Mouse (Mus musculus): ENCODE measurements around the gene Cd46. TPM values are rescaled to one million over a fixed set of nuclear protein-coding genes. Genes with fewer than 3 reads are reported as not detected.

Gene Cd46
- total RNA-seq, 2 experiments from 2014 or later, result 5.9 TPM

DNA sequence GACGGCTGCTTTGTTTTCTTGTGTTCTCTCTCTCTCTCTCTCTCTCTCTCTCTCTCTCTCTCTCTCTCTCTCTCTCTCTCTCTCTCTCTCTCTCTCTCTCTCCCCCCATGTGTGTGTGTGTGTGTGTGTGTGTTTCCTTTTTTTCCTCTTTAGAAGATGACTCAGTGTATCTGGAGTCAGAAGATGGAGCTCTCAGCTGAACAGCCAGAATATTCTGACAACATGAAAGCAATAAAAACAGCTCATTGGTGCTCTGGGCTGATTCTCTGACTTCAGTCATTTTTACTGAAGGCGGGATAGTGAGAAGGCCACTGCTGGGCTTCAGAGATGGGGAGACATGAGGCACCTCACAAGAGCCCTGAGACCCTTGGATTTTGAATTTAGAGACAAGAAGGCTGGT lies 70.2 kb downstream of the Cd46 start:
- DNase-seq (ENCODE audit: extremely low spot score in 1 of 2, low spot score in 2 of 2), result no peak

DNA sequence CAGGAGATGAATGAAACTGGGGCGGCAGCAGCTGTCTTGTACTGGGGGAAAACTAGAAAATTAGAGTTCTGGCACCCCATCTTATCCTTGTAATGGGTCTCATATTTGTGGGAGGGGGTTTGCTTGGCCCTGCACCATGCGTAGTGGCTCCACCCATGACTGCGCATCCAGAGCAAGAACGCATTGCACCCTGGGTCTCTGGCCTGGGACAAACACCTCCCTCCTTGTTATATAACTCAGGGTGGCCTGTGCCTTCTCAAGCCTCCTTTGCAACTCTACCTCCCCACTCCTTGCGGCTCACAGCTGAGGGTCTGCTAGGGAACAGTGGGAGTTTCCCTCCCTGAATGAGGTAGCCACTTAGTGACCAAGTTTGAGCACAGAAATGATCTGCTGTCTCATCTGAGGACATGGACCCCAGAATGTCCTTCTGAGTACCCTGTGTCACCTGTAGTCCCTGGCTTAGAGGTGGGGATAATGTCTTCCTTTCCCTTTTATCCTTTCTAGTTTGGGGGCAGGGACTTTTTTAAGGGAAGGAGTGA lies 72.9 kb downstream of the Cd46 start:
- DNase-seq (ENCODE audit: extremely low spot score in 1 of 2, low spot score in 2 of 2), result no peak
- intact Hi-C loops (cut with DNase I), result no loop called here

More for the DNA sequence above, 70.2 kb downstream of the Cd46 start:
- intact Hi-C loops (cut with DNase I), result loop anchor here (5.0 kb wide), 1 partner anchor 45 kb away; no protein-coding TSS in a partner anchor

DNA sequence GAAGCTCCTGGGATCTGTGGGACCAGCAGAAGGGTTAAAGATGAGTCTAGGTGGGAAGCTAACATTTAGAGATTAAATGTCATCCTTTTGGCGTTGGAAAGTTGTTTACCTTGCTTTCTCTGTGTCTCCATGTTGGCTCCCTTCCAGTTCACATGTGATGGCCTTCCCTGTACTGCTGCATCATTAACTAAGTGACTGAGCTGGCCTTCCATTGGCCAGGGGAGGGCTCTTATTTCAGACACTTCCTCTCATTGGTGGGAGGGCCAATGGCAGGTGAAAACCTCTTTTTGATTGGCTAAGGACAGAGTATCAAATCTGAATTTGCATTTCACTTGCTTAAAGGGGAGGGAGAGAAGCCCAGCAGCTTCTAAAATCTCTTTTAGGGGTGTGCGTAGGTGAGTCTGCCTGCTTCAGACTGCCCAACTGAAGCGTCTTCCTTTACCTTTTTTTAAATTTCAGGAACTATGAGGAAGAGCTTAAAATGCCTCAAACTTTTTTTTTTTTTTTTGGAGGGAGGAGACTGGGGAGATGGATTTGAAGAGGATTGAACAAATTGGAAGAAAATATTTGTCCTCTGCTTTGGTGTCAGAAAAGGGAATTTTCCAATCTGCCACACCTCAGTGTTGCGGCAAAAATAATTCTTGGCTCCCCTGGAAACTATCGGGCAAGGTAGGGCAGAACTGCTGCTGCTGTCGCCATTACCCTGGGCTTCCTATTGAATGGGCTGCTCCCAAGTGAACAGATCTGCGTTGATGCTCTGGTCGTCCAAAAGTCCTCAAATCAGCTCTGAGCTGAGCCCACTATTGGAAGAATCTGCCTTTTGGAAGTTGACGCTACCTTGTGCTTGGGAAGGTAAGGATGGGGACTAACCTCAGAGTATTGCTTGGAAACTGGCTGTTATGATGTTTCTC lies 73.7 kb downstream of the Cd46 start:
- intact Hi-C loops (cut with DNase I), result no loop called here
- DNase-seq (ENCODE audit: extremely low spot score in 1 of 2, low spot score in 2 of 2), result peak; percentile 59 to 75

DNA sequence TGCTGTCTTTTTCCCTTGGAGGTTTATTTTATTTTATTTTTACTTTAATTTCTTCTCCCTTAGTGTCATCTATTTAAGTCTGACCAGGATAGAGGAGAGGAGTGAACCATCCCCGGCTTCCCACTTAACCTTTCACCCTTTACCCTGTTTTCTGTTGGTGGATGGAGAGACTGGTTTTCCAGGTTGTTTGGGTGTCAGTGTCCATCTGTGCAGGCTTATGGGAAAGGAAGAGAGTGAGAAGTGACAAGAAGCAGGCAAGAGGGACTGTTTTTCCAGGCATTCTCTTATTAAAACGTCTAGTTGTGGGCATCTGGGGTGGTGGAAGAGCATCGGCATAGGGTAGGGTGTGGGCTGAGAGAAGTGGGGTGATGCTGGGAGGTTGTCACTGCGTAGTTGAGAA lies 74.4 kb downstream of the Cd46 start:
- intact Hi-C loops (cut with DNase I), result no loop called here

DNA sequence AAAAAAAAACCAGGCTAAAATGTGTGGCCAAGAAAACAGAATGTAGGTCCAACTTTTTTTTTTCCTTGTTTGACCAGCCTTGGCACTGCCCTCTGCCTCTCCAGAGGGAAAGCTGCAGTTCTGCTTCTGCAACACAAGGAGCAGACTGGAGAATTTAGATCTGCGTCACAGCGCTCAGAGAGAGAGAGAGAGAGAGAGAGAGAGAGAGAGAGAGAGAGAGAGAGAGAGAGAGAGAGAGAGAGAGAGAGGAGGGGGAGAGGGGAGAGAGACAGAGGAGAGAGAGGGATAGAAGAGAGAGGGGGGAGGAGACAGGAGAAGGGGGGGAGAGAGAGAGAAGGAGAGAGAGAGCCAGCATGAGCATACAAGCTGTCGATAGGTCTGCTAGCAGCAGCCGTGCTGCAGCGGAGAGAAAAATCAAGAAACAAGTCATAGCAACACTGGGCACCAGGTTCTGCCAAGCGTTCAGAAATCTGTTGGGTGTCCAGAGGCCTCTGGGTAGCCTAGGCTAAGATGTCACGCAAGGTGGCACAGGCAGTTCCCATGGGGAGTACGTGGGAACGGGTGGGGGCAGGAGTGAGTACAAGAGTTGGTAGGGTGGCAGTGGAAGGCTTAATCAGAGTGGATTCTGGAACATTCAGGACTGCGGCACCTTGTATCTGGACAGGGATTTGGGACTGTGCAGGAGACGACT lies 75.1 kb downstream of the Cd46 start:
- DNase-seq (ENCODE audit: extremely low spot score in 1 of 2, low spot score in 2 of 2), result peak; percentile 57 to 62
- intact Hi-C loops (cut with DNase I), result no loop called here

More for the DNA sequence above, 74.4 kb downstream of the Cd46 start:
- no peak for DNase-seq (ENCODE audit: extremely low spot score in 1 of 2, low spot score in 2 of 2)

DNA sequence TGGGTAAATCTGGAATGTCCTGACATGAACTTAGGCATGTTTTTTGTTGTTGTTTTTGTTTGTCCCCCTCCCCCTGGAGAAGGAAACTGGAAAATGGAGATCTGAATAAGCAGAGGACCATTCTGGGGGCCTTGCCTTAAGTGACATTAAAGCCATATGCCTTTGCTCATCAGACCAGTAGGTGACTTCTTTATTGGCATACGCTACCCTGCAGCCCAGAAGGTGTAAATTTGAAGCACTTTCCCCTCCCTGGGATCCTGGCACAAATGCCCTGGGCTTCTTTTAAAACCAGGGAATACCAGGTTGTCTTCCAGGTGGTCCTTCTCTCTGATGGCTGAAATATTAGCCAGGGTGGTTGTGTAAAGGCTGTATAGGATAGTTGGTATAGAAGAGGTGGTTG lies 76.8 kb downstream of the Cd46 start:
- DNase-seq (ENCODE audit: extremely low spot score in 1 of 2, low spot score in 2 of 2), result no peak
- intact Hi-C loops (cut with DNase I), result no loop called here

DNA sequence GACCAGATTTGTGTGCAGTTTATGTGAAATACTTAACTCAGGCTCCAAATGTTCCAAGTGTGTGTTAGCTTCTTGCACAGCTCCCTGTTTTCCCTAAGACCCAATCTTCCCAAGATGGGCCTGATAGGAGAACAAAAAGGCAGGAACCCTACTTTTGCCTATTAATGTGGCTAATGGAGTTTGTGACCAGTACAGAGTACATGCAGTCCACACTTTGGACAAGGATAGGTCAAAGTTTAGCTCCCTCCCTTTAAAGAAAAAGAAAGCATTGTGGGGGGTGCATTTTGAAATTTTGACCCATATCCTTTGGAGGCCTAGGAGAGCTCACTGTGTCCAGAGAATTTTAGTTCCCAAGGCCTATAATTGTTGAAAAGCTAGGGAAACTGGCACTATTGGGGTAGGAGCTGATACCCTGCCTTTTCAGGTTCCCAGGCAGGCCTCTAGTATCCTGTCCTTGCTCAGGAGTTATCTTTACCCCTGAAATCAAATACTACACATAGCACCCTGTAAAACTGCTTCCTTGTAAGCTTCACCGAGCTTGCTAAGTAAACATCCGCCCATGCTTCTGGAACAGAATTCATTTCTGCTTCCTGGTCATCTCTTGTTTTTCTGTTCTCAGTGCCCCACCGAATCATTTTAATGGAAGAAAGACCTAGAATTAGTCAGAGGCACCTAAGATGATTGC lies 77.7 kb downstream of the Cd46 start:
- intact Hi-C loops (cut with DNase I), result no loop called here
- no peak for DNase-seq (ENCODE audit: extremely low spot score in 1 of 2, low spot score in 2 of 2)

DNA sequence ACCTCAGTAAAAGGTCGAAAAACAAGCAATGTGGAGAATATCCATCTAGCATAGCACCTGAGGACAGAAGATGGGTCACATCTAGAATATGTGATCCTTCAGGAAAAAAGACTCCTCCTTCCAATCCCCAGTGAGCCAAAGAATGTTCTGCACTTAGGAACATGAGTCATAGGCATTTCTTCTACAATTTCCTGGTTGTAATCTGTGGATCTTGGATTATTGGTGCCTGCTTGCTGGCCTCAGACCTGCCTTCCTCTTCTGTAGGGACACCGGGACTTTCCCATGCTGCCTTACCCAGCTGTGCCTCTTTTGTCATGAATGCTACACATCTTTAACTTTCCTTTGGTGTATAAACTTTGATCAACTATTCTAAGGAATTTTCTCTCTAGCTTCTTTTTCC lies 79.5 kb downstream of the Cd46 start:
- intact Hi-C loops (cut with DNase I), result no loop called here
- DNase-seq (ENCODE audit: extremely low spot score in 1 of 2, low spot score in 2 of 2), result no peak

DNA sequence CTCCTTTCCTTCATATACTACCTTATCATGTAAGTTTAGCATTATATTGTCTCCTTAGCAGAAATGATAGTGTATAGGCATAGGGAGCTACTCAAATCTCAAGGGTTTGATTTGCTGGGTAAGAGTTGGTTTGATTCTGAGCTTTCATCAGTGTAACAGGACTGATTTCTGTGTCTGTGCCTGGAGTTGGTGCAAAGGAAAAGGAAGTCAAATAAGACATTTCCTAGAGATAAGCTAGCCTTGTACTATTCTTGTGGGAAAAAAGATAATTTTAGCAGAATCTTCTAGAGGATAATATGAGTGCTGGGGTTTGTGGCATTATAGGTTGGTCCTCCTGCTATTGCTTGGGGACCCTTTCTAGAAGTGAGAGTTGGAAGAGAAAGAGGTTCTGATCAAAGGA lies 85.8 kb downstream of the Cd46 start:
- intact Hi-C loops (cut with DNase I), result no loop called here
- no peak for DNase-seq (ENCODE audit: extremely low spot score in 1 of 2, low spot score in 2 of 2)

DNA sequence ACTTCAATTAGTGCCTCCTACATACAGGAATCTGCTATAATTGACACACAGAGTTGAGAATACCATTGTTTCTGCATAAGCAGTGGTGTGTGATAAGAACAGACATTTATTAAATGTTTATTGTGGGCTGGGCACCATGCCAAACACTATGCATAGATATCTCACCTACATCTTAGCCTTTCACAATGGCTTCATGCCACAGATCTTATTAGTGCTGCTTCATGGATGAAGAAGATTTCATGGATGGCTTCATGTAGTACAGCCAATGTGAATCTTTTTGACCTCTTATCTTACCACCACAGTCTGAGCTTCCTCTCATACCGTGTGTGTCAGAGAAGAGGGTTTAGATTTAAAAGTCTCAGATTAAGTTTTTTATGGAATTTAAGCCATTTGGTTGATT lies 87.9 kb downstream of the Cd46 start:
- intact Hi-C loops (cut with DNase I), result no loop called here

DNA sequence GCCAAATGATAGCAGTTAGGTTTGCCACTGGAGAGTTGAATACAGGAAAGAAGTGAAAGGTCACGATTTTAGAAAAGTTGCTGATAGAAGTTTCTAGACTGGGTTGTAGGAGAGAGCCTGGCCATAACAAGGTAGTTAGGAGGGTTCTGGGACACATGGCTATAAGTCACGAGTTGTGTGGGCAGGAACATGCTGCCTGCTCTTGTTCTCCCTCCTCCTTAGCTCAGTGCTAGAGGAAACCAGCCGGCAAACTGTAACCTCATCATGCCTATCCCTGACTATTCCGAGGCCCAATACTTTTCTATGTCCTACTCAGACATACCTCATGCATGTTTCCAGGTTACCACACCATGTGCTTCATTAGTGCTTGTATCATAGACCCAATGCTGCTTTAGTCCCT lies 88.7 kb downstream of the Cd46 start:
- DNase-seq (ENCODE audit: extremely low spot score in 1 of 2, low spot score in 2 of 2), result no peak

More for the DNA sequence above, 87.9 kb downstream of the Cd46 start:
- no peak for DNase-seq (ENCODE audit: extremely low spot score in 1 of 2, low spot score in 2 of 2)

DNA sequence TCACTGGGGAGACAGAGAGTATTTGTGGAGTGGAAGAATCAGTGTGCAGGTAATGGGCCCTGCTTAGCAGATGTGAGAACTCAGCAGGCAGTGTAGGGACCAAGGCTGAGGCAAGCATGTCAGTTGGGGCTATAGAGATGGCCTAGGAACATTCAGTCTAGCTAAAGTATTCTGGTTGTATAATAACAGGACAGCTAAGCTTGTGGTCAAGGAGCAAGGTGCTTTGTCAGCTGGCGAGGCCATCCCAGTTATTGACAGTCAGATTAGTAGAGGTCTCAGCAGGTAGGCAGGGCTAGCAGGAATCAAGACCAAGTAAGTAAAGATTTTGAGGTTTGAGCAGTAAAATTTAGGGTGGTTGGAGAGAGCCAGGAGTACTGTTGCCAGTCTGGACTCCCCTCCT lies 93.7 kb downstream of the Cd46 start:
- intact Hi-C loops (cut with DNase I), result no loop called here
- no peak for DNase-seq (ENCODE audit: extremely low spot score in 1 of 2, low spot score in 2 of 2)

More for the DNA sequence above, 88.7 kb downstream of the Cd46 start:
- intact Hi-C loops (cut with DNase I), result no loop called here

DNA sequence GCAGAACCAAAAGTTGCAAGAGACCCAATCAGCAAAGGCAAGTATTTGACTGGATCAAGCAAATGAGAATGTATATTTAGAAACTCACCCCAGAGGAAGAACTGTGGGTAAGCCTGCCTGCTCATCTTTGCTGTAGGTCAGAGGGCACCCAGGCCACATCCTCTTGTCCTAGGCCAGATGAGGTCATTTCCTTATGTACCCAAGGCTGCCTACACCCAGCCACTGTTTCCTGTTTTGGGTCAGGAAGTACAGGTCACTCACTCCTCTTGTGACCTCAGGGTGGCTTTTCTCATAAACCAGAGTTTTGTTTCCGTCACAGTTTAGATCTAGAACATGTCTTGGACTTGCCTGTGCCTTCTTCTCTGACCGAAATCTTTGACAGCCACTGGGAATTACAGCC lies 96.9 kb downstream of the Cd46 start:
- intact Hi-C loops (cut with DNase I), result no loop called here
- peak in 1 of 2 experiments; percentile 50 for DNase-seq (ENCODE audit: extremely low spot score in 1 of 2, low spot score in 2 of 2)

DNA sequence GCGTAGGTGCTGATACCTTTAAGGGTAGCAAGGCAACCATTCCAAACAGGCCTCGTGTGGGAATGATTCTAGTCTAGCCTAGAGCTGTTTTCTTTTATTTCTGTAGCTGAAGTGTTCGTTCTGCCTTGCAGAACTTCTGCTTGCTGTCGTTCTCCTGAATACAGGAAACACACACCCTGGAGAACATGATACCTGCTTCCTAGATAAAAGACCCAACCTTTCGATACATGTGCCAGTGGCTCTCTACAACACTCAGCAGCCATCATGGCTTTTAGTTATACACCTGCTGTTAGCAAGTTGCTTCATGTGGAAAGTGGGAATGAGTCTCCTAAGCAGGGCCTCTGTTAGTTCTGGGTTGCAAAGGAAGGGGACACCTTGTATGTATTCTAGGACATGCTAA lies 97.8 kb downstream of the Cd46 start:
- DNase-seq (ENCODE audit: extremely low spot score in 1 of 2, low spot score in 2 of 2), result no peak
- intact Hi-C loops (cut with DNase I), result no loop called here

DNA sequence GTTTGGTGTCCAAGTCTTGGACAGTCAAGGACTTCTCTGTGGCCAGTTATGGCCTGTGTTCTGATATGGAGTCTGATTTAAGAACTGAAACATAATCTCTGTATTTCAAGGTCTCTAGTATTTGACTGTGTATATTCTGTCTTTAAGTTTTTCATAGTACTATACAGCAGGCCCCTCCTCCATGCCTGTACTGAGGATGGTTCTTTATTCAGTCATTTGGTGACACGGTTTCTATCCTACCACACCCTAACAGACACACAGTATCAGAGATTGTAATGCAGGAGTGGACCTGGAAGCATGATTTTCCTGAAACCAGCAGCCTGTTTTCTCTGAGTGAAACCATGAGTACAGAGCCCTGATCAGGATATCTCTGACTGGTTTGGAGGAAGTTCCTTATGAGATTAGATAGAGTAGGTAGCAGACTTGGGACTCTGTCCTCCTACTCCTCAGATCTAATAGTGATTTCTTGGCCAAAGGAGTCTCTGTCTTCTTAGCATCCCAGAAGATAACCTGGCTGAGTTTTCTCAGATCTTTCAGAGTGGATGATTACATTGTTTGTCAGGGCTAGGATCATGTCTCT lies 98.5 kb downstream of the Cd46 start:
- no peak for DNase-seq (ENCODE audit: extremely low spot score in 1 of 2, low spot score in 2 of 2)
- intact Hi-C loops (cut with DNase I), result no loop called here

DNA sequence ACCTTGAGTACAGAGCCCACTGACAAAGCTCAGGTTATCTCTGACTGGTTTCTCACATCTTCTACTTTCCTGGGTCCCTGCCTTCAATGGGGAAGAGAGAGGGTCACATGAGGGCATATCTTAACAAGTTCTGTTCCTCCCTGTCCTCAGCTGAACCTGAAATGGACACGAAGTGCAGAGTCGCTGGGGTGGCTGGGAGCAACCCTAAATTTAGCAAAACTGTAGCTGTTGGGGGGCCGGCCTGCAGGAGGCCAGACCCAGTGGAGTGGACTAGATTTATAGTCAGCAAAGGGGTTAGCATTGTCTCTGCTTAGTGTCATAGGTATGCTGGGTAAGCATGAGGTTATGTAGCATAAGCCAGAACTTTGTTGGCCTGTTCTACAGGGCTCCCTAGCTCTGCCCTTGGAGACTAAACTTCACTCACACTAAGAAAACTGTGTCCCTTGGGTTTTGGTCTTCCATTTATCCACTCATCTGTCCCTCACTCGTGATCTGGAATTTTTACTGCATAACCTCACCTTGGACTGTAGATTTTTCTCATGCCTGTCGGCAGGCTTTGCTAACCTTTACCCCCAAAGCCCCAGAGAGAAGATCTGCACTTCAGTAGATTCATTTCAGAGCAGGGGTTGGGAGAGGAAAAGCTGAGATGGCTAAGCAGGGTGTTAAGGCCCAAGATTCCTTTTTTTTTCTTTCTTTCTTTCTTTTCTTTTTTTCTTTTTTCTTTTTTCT lies 99.3 kb downstream of the Cd46 start:
- intact Hi-C loops (cut with DNase I), result no loop called here
- DNase-seq (ENCODE audit: extremely low spot score in 1 of 2, low spot score in 2 of 2), result no peak

DNA sequence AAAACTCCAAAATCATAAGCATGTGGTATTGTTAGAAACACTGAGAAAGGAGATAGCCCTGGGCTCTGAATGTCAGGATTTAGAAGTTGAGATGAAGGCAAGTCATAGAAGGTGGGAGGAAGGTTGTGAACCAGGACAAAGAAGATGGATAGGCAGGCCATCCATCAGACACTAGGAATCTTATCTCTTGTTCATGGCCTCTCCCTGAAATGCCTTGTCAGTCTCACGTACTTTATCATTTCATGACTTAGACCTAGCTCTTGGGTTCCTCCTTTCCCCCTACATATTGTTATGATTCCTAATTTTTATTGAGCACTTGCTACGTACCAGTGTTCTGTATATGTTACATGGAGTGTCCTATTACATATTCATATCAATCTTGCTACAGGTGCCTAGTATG lies 100.4 kb downstream of the Cd46 start:
- intact Hi-C loops (cut with DNase I), result no loop called here
- no peak for DNase-seq (ENCODE audit: extremely low spot score in 1 of 2, low spot score in 2 of 2)

DNA sequence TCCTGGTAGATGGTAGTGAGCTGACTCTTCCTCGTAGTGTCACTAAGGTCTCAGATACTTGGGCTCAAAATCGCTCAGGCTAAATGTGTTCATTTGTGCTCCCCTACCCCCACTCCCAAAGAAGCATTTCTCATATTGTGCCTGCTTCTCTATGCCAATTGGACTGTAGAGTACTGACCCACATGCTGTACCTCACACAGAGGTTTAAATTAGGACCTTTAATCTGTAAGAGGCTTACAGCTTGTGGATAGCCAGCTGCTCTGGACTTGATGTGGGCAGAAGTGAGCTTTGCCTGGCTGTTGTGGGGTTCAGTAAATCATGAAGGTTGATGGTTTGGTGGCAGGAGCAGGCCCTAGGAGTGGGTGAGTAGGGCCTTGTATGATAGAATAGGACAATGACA lies 101.1 kb downstream of the Cd46 start:
- DNase-seq (ENCODE audit: extremely low spot score in 1 of 2, low spot score in 2 of 2), result no peak
- intact Hi-C loops (cut with DNase I), result no loop called here
